Mouse (Mus musculus) small intestine, adult 2 months (tissue): Measurements from ENCODE around the gene Agbl4. TPM values are rescaled to one million over a fixed set of nuclear protein-coding genes. Genes with fewer than 3 reads are reported as not detected.

Experiments
- H3K27ac ChIP-seq: fragments of 200-500 bp; 2 replicates; pipeline ENCODE4 v1.5.1; 2012; ENCODE audit warnings: low read depth, low read length, control low read depth, inconsistent platforms; ENCODE audit not compliant: insufficient read depth
- H3K27me3 ChIP-seq: fragments of 200-500 bp; 2 replicates; pipeline ENCODE4 v1.6.1; 2012; ENCODE audit warnings: mild to moderate bottlenecking, moderate library complexity, low read length, inconsistent platforms; ENCODE audit not compliant: control insufficient read depth, insufficient read depth
- H3K36me3 ChIP-seq: fragments of 200-500 bp; 2 replicates; pipeline ENCODE4 v1.6.1; 2012; ENCODE audit warnings: mild to moderate bottlenecking, low read length, control low read depth, inconsistent platforms; ENCODE audit not compliant: control insufficient read depth, insufficient read depth
- H3K4me1 ChIP-seq: fragments of 200-500 bp; 2 replicates; pipeline ENCODE4 v1.6.1; 2012; ENCODE audit warnings: low read length, inconsistent platforms, mixed read lengths; ENCODE audit not compliant: control insufficient read depth, insufficient read depth, insufficient read length
- H3K4me3 ChIP-seq: fragments of 200-500 bp; 2 replicates; pipeline ENCODE4 v1.5.1; 2012; ENCODE audit warnings: low read depth, mild to moderate bottlenecking, control low read depth, inconsistent platforms, low read length, moderate library complexity
- CTCF ChIP-seq: fragments of 200-500 bp; IDR thresholded peaks from 2 replicates; pipeline ENCODE4 v1.5.1; 2012; ENCODE audit warnings: low read depth, mild to moderate bottlenecking, control low read depth, inconsistent platforms, low read length, moderate library complexity, mixed read lengths; ENCODE audit not compliant: insufficient replicate concordance, insufficient read length; ENCODE audit errors: extremely low read depth
- POLR2A ChIP-seq: fragments of 200-500 bp; IDR thresholded peaks from 2 replicates; pipeline ENCODE4 v1.6.1; 2012; ENCODE audit warnings: low read depth, mild to moderate bottlenecking, control low read depth, inconsistent platforms, low read length, moderate library complexity
- WGBS: fragments of 180-500 bp; shearing (Covaris S2); methylation state at CpG from one replicate; pipeline ENCODE4 v1.1.7; 2018; 5-methylcytosine and 5-hydroxymethylcytosine counted together
- polyA plus RNA-seq: library from polyadenylated mRNA; depleted of rRNA; stranded (reverse); fragments of >200 nt; gene quantifications from 2 replicates; pipeline ENCODE4 v1.2.3, GENCODE M21; 2012

Agbl4 gene
- polyA plus RNA-seq, 1 experiment: not detected

- no peak for TF ChIP-seq CTCF
- TF ChIP-seq POLR2A: no peak
- Histone ChIP-seq H3K27ac (no peak overlapping the region), H3K27me3 (no peaks in the 10 kb centered on the region), H3K4me3 (no peak overlapping the region), H3K4me1 (no peaks in the 10 kb centered on the region), H3K36me3 (no peaks in the 10 kb centered on the region)
- WGBS: 70% methylated on average over 2 of the region's 2 CpGs
Observed at GRCm38 (mm10) chr4:111469847-111470246, 1072.4 kb downstream of the Agbl4 start.

DNA sequence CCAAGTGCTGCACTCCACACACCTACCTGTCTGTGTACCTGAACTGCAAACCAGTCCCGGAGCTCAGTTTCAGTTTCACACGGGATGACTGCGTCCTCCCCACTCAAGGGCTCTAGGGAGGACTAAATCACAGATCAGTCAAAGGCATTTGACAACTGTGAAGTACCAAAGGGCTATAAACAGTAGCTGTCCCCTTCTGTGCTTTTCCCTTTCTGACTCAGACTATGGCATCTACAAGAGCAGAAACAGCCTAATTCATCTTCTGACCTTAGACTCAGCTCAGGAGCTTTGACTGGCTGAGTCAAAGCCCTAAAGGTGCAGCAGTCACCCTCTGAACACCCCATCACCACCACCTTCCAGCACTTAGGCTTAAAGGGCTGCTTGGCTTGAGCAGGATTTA, 1074.3 kb downstream of the Agbl4 start:
- no peaks in the 10 kb centered on the region for H3K4me1 ChIP-seq
- H3K27ac ChIP-seq: no peak overlapping the region
- TF ChIP-seq CTCF (no peak), POLR2A (no peak)
- H3K27me3 ChIP-seq: no peaks in the 10 kb centered on the region
- H3K4me3 ChIP-seq: no peak overlapping the region
- no peaks in the 10 kb centered on the region for H3K36me3 ChIP-seq
- 33% methylated on average over 3 of the region's 3 CpGs for WGBS

GRCm38 (mm10) chr4:111472511-111472910, 1075.0 kb downstream of the Agbl4 start:
- TF ChIP-seq POLR2A (no peak), CTCF (no peak)
- Histone ChIP-seq H3K27me3 (no peaks in the 10 kb centered on the region), H3K27ac (no peak overlapping the region), H3K4me1 (no peaks in the 10 kb centered on the region), H3K36me3 (no peaks in the 10 kb centered on the region), H3K4me3 (no peak overlapping the region)
- WGBS: 81% methylated on average over 3 of the region's 3 CpGs

DNA sequence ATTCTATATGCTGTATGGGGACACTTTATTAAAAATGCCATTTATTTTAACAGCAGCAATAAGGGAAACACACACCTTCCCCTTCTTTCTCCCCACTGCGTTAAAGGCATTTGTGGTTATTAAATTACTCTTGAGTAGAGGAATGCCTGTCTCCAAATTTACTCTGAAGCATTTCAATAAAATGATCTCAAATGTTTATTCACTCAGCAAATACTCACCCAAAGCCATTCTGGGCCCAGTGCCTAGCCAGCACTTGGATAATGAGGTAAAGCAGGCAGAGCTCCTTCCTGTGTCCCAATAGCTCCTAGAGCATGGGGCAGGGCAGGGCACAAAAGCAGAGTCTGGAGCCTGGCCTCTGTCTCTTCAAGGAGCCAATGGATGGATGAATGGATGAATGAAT, 1075.6 kb downstream of the Agbl4 start:
- Histone ChIP-seq H3K4me3 (no peak overlapping the region), H3K27ac (no peak overlapping the region), H3K4me1 (no peaks in the 10 kb centered on the region), H3K36me3 (no peaks in the 10 kb centered on the region), H3K27me3 (no peaks in the 10 kb centered on the region)
- TF ChIP-seq CTCF (no peak), POLR2A (no peak)
- 71% methylated on average over 1 of the region's 1 CpGs for WGBS

DNA sequence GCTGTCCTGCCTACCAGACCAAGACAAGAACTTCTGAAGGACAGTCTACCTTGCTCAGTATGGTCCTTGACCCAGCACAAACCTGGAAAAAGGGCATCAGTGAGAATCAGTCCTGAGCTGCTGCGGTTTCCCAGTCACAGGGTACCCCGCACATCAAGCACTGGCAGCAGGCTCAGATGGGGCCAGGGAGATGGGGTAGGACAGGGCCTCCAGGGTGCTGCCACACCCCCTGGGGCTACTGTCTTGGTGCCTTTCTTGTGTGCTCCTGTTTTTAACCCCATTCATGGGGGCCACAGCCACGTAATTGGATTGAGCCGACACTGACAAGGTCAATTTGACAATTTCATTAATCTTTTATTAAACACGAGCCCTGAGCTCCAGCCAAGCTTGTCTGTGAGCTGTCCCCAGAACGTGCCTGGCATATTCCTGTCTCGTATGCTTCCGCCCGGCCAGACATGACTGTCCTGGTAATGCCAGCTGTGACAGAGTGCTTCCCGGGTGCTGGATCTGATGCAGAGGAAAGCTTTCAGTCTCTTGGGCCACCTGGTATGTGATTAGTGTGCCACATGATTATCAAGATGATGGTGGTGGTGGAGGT, 1078.0 kb downstream of the Agbl4 start:
- Histone ChIP-seq H3K27ac (no peak overlapping the region), H3K27me3 (no peaks in the 10 kb centered on the region), H3K36me3 (no peaks in the 10 kb centered on the region), H3K4me3 (no peak overlapping the region), H3K4me1 (no peaks in the 10 kb centered on the region)
- WGBS: 69% methylated on average over 10 of the region's 10 CpGs
- TF ChIP-seq CTCF (no peak), POLR2A (no peak)

DNA sequence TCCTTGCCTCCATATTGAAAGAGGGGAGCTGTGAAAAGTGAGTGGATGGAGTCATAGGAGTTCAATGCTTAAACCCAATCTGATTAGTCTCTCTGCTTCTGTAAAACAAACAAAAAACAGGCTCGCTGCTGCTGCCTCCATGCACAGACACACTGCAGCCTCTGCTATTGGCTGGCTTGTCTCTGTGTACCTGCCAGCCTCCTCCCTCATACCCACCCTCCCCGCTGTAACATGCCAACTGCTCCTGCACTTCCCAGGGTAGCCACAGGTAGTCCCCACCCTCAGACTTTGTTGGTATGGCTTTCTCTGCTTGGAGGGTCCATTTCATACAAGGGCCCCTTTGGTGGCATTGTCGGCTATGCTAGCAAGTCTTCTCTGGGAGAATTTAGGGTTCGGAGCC, 1080.0 kb downstream of the Agbl4 start:
- TF ChIP-seq POLR2A (no peak), CTCF (no peak)
- Histone ChIP-seq H3K4me3 (no peak overlapping the region), H3K4me1 (no peaks in the 10 kb centered on the region), H3K27me3 (no peaks in the 10 kb centered on the region), H3K36me3 (no peaks in the 10 kb centered on the region), H3K27ac (no peak overlapping the region)
- WGBS: 46% methylated on average over 4 of the region's 4 CpGs

- 44% methylated on average over 5 of the region's 5 CpGs for WGBS
- TF ChIP-seq POLR2A: no peak
- no peak for TF ChIP-seq CTCF
- H3K27ac ChIP-seq: no peak overlapping the region
- H3K36me3 ChIP-seq: no peaks in the 10 kb centered on the region
- H3K4me1 ChIP-seq: no peaks in the 10 kb centered on the region
- no peaks in the 10 kb centered on the region for H3K27me3 ChIP-seq
- no peak overlapping the region for H3K4me3 ChIP-seq
Observed at GRCm38 (mm10) chr4:111483499-111483898, 1086.0 kb downstream of the Agbl4 start.
